Mouse (Mus musculus) T-helper 17 cell (primary cell): ENCODE data around the gene Ces1b.

Source experiments
- in situ Hi-C, 2 experiments: fragments of 300-600 bp; cut with MboI, MseI; formaldehyde crosslinking; loops; 1 replicate in 1 of 2; 2 replicates in 1 of 2; pipeline ENCODE4 v1.15.1; 2025; ENCODE audit warnings: high pct_unique_total_duplicates in 2 of 2

Ces1b gene

GRCm38 (mm10) chr8:93011439-93011838 lies 68.4 kb downstream of the Ces1b start:
- in situ Hi-C loops: loop anchor here in 1 of 2 experiments (10.0 to 25.0 kb wide), 2 partner anchors 423 to 1201 kb away; partner anchors contain the start of gene Nup93

- in situ Hi-C loops: loop anchor here in 1 of 2 experiments (10.0 to 25.0 kb wide), 2 partner anchors 425 to 1202 kb away; partner anchors contain the start of gene Nup93
Observed at GRCm38 (mm10) chr8:93010286-93010685, 69.5 kb downstream of the Ces1b start.
